Mouse (Mus musculus) cerebellum, adult 9-11 months (tissue): Measurements from ENCODE around the gene Hc.

Experiments used
- DNase-seq: peaks from one replicate; pipeline ENCODE4 v3.0.0; 2022

Hc gene

GRCm38 (mm10) chr2:34973087-34973486 is 88.2 kb downstream of the Hc start:
- DNase-seq: no peak

- DNase-seq: no peak
Observed at GRCm38 (mm10) chr2:34971080-34971888, 90.0 kb downstream of the Hc start.

GRCm38 (mm10) chr2:34970092-34970750 is 91.0 kb downstream of the Hc start:
- peak; percentile 63 for DNase-seq

- DNase-seq: peak; percentile 11
Observed at GRCm38 (mm10) chr2:34969166-34969565, 92.1 kb downstream of the Hc start.

GRCm38 (mm10) chr2:34966243-34966934 is 94.8 kb downstream of the Hc start:
- no peak for DNase-seq

- DNase-seq: no peak
Observed at GRCm38 (mm10) chr2:34965806-34966205, 95.4 kb downstream of the Hc start.

- no peak for DNase-seq
Observed at GRCm38 (mm10) chr2:34965293-34965692, 95.9 kb downstream of the Hc start.

- no peak for DNase-seq
Observed at GRCm38 (mm10) chr2:34964651-34965050, 96.6 kb downstream of the Hc start.

GRCm38 (mm10) chr2:34964230-34964629 is 97.0 kb downstream of the Hc start:
- DNase-seq: no peak

GRCm38 (mm10) chr2:34963371-34963956 is 97.8 kb downstream of the Hc start:
- DNase-seq: no peak

- DNase-seq: no peak
Observed at GRCm38 (mm10) chr2:34962893-34963292, 98.3 kb downstream of the Hc start.

GRCm38 (mm10) chr2:34962211-34962610 is 99.0 kb downstream of the Hc start:
- DNase-seq: no peak

- DNase-seq: no peak
Observed at GRCm38 (mm10) chr2:34961481-34962036, 99.7 kb downstream of the Hc start, which contains the start of gene Traf1. Gene Traf1, minus strand, starts transcription at chr2:34961772.

- DNase-seq: no peak
Observed at GRCm38 (mm10) chr2:34960966-34961365, 100.3 kb downstream of the Hc start.

- DNase-seq: no peak
Observed at GRCm38 (mm10) chr2:34960466-34960865, 100.8 kb downstream of the Hc start.

GRCm38 (mm10) chr2:34958582-34958981 is 102.7 kb downstream of the Hc start:
- no peak for DNase-seq

GRCm38 (mm10) chr2:34958036-34958435 is 103.2 kb downstream of the Hc start:
- no peak for DNase-seq

GRCm38 (mm10) chr2:34957405-34957804 is 103.8 kb downstream of the Hc start:
- no peak for DNase-seq

GRCm38 (mm10) chr2:34956941-34957340 is 104.3 kb downstream of the Hc start:
- no peak for DNase-seq

GRCm38 (mm10) chr2:34954344-34954743 is 106.9 kb downstream of the Hc start:
- DNase-seq: no peak

GRCm38 (mm10) chr2:34953547-34954116 is 107.6 kb downstream of the Hc start:
- no peak for DNase-seq

- no peak for DNase-seq
Observed at GRCm38 (mm10) chr2:34953018-34953417, 108.2 kb downstream of the Hc start.

- DNase-seq: no peak
Observed at GRCm38 (mm10) chr2:34951469-34951868, 109.8 kb downstream of the Hc start.
